Mouse (Mus musculus): ENCODE results near the gene Cpne5. TPM values are rescaled to one million over a fixed set of nuclear protein-coding genes. Genes with fewer than 3 reads are reported as not detected.
"Not testable (repeated sequence)": the region's sequence is repeated elsewhere in the genome, so short reads cannot be mapped to it uniquely, and the experiment has no call there.

Cpne5 gene
- total and polyA plus RNA-seq, 2 experiments from 2014 or later, result 3.6 to 8.4 TPM

GRCm38 (mm10) chr17:29273156-29273555 lies 35.2 kb upstream of the Cpne5 start:
- Histone ChIP-seq H3K4me1 (ENCODE audit: control insufficient read depth, insufficient read depth) (peaks cover 16% of the 10 kb centered on the region; the same call in 1 of the 2 replicates), H3K9me3 (replicated peaks; ENCODE audit: control insufficient read depth, low read length) (no peaks in the 10 kb centered on the region), H3K9ac (replicated peaks; ENCODE audit: low read depth, low read length) (no peak overlapping the region), H3K4me2 (ENCODE audit: low read depth, low read length) (no peak overlapping the region), H3K27ac (ENCODE audit: low read depth) (no peak overlapping the region), H3K27me3 (ENCODE audit: control insufficient read depth, insufficient read depth, low read length) (no peaks in the 10 kb centered on the region), H3K36me3 (replicated peaks; ENCODE audit: control insufficient read depth, insufficient read depth, low read length) (no peaks in the 10 kb centered on the region), H3K4me3 (ENCODE audit: low read depth, low read length) (no peak overlapping the region)
- DNase-seq (ENCODE audit: low spot score), result no peak
- TF ChIP-seq EP300 (IDR thresholded peaks at IDR 0.05; ENCODE audit: low read depth) (no peak), CTCF (IDR thresholded peaks at IDR 0.05; ENCODE audit: low read depth) (no peak)
- WGBS, result 90% methylated on average over 7 of the region's 7 CpGs
- no peak for ATAC-seq (ENCODE audit: insufficient read depth, low read depth)

- TF ChIP-seq EP300 (IDR thresholded peaks at IDR 0.05; ENCODE audit: low read depth) (no peak), CTCF (IDR thresholded peaks at IDR 0.05; ENCODE audit: low read depth) (no peak)
- Histone ChIP-seq H3K9me3 (replicated peaks; ENCODE audit: control insufficient read depth, low read length) (no peaks in the 10 kb centered on the region), H3K27me3 (ENCODE audit: control insufficient read depth, insufficient read depth, low read length) (no peaks in the 10 kb centered on the region), H3K9ac (replicated peaks; ENCODE audit: low read depth, low read length) (no peak overlapping the region), H3K27ac (ENCODE audit: low read depth) (no peak overlapping the region), H3K36me3 (replicated peaks; ENCODE audit: control insufficient read depth, insufficient read depth, low read length) (no peaks in the 10 kb centered on the region), H3K4me2 (ENCODE audit: low read depth, low read length) (no peak overlapping the region; the same call in 1 of the 2 replicates), H3K4me1 (ENCODE audit: control insufficient read depth, insufficient read depth) (peaks cover 16% of the 10 kb centered on the region; the same call in 1 of the 2 replicates), H3K4me3 (ENCODE audit: low read depth, low read length) (no peak overlapping the region)
- DNase-seq (ENCODE audit: low spot score) (no peak), ATAC-seq (ENCODE audit: insufficient read depth, low read depth) (no peak)
- 90% methylated on average over 9 of the region's 9 CpGs for WGBS
Measured at GRCm38 (mm10) chr17:29270148-29270698, 32.3 kb upstream of the Cpne5 start.

GRCm38 (mm10) chr17:29269349-29269706 lies 31.4 kb upstream of the Cpne5 start:
- Histone ChIP-seq H3K4me1 (ENCODE audit: control insufficient read depth, insufficient read depth) (peaks cover 16% of the 10 kb centered on the region; the same call in 1 of the 2 replicates), H3K4me2 (ENCODE audit: low read depth, low read length) (peak overlapping the region; percentile 80), H3K9me3 (replicated peaks; ENCODE audit: control insufficient read depth, low read length) (no peaks in the 10 kb centered on the region), H3K36me3 (replicated peaks; ENCODE audit: control insufficient read depth, insufficient read depth, low read length) (no peaks in the 10 kb centered on the region), H3K4me3 (ENCODE audit: low read depth, low read length) (peak overlapping the region; percentile 94), H3K27ac (ENCODE audit: low read depth) (peak overlapping the region; percentile 97), H3K9ac (replicated peaks; ENCODE audit: low read depth, low read length) (peak overlapping the region; percentile 94), H3K27me3 (ENCODE audit: control insufficient read depth, insufficient read depth, low read length) (no peaks in the 10 kb centered on the region)
- TF ChIP-seq EP300 (IDR thresholded peaks at IDR 0.05; ENCODE audit: low read depth) (no peak), CTCF (IDR thresholded peaks at IDR 0.05; ENCODE audit: low read depth) (no peak)
- 12% methylated on average over 10 of the region's 10 CpGs for WGBS
- DNase-seq (ENCODE audit: low spot score) (no peak), ATAC-seq (ENCODE audit: insufficient read depth, low read depth) (no peak)

GRCm38 (mm10) chr17:29268682-29269348 lies 30.8 kb upstream of the Cpne5 start, which contains the start of gene BC004004:
Gene BC004004 (plus strand): TSS chr17:29268788.
- Histone ChIP-seq H3K27me3 (ENCODE audit: control insufficient read depth, insufficient read depth, low read length) (no peaks in the 10 kb centered on the region), H3K9ac (replicated peaks; ENCODE audit: low read depth, low read length) (peak within 1 kb of the TSS; percentile 94), H3K4me1 (ENCODE audit: control insufficient read depth, insufficient read depth) (peaks cover 12% of the 10 kb centered on the region; the same call in 1 of the 2 replicates), H3K36me3 (replicated peaks; ENCODE audit: control insufficient read depth, insufficient read depth, low read length) (no peaks in the 10 kb centered on the region), H3K27ac (ENCODE audit: low read depth) (peak within 1 kb of the TSS; percentile 97), H3K4me2 (ENCODE audit: low read depth, low read length) (peak within 1 kb of the TSS; percentile 80), H3K4me3 (ENCODE audit: low read depth, low read length) (peak within 1 kb of the TSS; percentile 94), H3K9me3 (replicated peaks; ENCODE audit: control insufficient read depth, low read length) (no peaks in the 10 kb centered on the region)
- under 1% methylated on average over 51 of the region's 63 CpGs for WGBS
- DNase-seq (ENCODE audit: low spot score), result peak; percentile 97
- peak; percentile 92 for ATAC-seq (ENCODE audit: insufficient read depth, low read depth)
- TF ChIP-seq CTCF (IDR thresholded peaks at IDR 0.05; ENCODE audit: low read depth) (peak; percentile 66), EP300 (IDR thresholded peaks at IDR 0.05; ENCODE audit: low read depth) (peak; percentile 93)

GRCm38 (mm10) chr17:29267931-29268681 lies 30.1 kb upstream of the Cpne5 start:
- Histone ChIP-seq H3K4me1 (ENCODE audit: control insufficient read depth, insufficient read depth) (peaks cover 14% of the 10 kb centered on the region), H3K9me3 (replicated peaks; ENCODE audit: control insufficient read depth, low read length) (no peaks in the 10 kb centered on the region), H3K4me2 (ENCODE audit: low read depth, low read length) (peak overlapping the region; percentile 80), H3K36me3 (replicated peaks; ENCODE audit: control insufficient read depth, insufficient read depth, low read length) (no peaks in the 10 kb centered on the region), H3K27me3 (ENCODE audit: control insufficient read depth, insufficient read depth, low read length) (no peaks in the 10 kb centered on the region), H3K9ac (replicated peaks; ENCODE audit: low read depth, low read length) (0 out of 2 replicates have a peak overlapping the region, but pooled peaks have one; percentile 94), H3K4me3 (ENCODE audit: low read depth, low read length) (peak overlapping the region; percentile 94), H3K27ac (ENCODE audit: low read depth) (peak overlapping the region; percentile 97)
- no peak for DNase-seq (ENCODE audit: low spot score)
- ATAC-seq (ENCODE audit: insufficient read depth, low read depth), result no peak
- WGBS, result 61% methylated on average over 6 of the region's 6 CpGs
- TF ChIP-seq CTCF (IDR thresholded peaks at IDR 0.05; ENCODE audit: low read depth) (no peak), EP300 (IDR thresholded peaks at IDR 0.05; ENCODE audit: low read depth) (no peak)

- H3K4me3 ChIP-seq (ENCODE audit: low read depth, low read length); H3K36me3 ChIP-seq (replicated peaks; ENCODE audit: control insufficient read depth, insufficient read depth, low read length); ATAC-seq (ENCODE audit: insufficient read depth, low read depth); H3K27me3 ChIP-seq (ENCODE audit: control insufficient read depth, insufficient read depth, low read length); H3K9me3 ChIP-seq (replicated peaks; ENCODE audit: control insufficient read depth, low read length); H3K9ac ChIP-seq (replicated peaks; ENCODE audit: low read depth, low read length); DNase-seq (ENCODE audit: low spot score); H3K27ac ChIP-seq (ENCODE audit: low read depth); H3K4me2 ChIP-seq (ENCODE audit: low read depth, low read length): not testable (repeated sequence)
- WGBS, result 91% methylated on average over 2 of the region's 2 CpGs
- peaks cover 22% of the 10 kb centered on the region for H3K4me1 ChIP-seq (ENCODE audit: control insufficient read depth, insufficient read depth)
Measured at GRCm38 (mm10) chr17:29267040-29267439, 29.1 kb upstream of the Cpne5 start.
